Mouse (Mus musculus) myocyte (in vitro differentiated cells): Measurements from ENCODE around the gene Metap1.

Source experiments
- E2F4 ChIP-seq: IDR thresholded peaks from one replicate; pipeline ENCODE4 v1.6.1; 2011; ENCODE audit warnings: mild to moderate bottlenecking, control low read depth, moderate library complexity; ENCODE audit not compliant: insufficient read depth
- MAX ChIP-seq: IDR thresholded peaks from one replicate; pipeline ENCODE4 v1.6.1; 2011; ENCODE audit warnings: low read depth, mild to moderate bottlenecking, control low read depth
- MYOD1 ChIP-seq, 3 experiments: IDR thresholded peaks; one replicate each; pipeline ENCODE4 v1.6.1; 2011; ENCODE audit warnings: control low read depth in 2 of 3, low read depth in 2 of 3, mild to moderate bottlenecking in 2 of 3, moderate library complexity in 1 of 3; ENCODE audit not compliant: insufficient read length in 2 of 3, control insufficient read depth in 1 of 3
- POLR2A ChIP-seq: IDR thresholded peaks from one replicate; pipeline ENCODE4 v1.6.1; 2011; ENCODE audit warnings: low read depth, mild to moderate bottlenecking, control low read depth, moderate library complexity; ENCODE audit not compliant: insufficient read length
- TCF3 ChIP-seq: IDR thresholded peaks from one replicate; pipeline ENCODE4 v1.6.1; 2011; ENCODE audit warnings: low read depth, control low read depth; ENCODE audit not compliant: insufficient read length

DNA sequence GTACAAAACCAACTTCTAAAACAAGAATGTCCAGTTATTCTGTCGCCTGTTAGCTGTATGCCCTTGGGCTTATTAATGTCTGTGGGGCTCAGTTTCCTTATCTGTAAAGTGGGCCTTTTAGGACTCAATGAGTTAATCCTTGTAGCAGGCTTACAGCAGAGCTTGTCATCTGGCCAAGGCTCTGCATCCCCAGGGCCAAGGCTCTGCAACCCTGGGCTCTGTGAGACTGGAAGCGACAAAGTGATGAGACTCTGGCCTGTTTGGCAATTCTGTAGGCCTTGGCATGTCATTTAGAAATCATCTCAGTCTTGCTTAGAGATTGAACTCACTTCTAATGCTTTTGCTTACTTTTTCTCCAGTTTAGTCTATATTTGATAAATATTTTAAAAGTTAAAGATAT, 20.3 kb upstream of the Metap1 start:
- TF ChIP-seq POLR2A (no peak), E2F4 (no peak), MYOD1 (IDR thresholded peaks at IDR 0.05; ENCODE audit: control insufficient read depth in 1 of 3, insufficient read length in 2 of 3, low read depth in 2 of 3) (no peak), TCF3 (no peak), MAX (no peak)
